Mouse (Mus musculus) bone marrow macrophage, adult 2 months (primary cell): Measurements from ENCODE around the gene Ppp4r1.

Source experiments
- CTCF ChIP-seq: IDR thresholded peaks from 2 replicates; pipeline ENCODE4 v1.5.1; 2012; ENCODE audit warnings: low read depth, mild to moderate bottlenecking, low read length, moderate library complexity
- POLR2A ChIP-seq: IDR thresholded peaks from 2 replicates; pipeline ENCODE4 v1.6.1; 2012; ENCODE audit warnings: mild to moderate bottlenecking, low read depth, low read length, borderline replicate concordance

GRCm38 (mm10) chr17:65782551-65783141 lies at the start of gene Ppp4r1:
- TF ChIP-seq CTCF (no peak), POLR2A (no peak)
